Mouse (Mus musculus) lung, adult 2 months (tissue): Measurements from ENCODE around the gene Sdk1. TPM values are rescaled to one million over a fixed set of nuclear protein-coding genes. Genes with fewer than 3 reads are reported as not detected.

Source experiments
- DNase-seq: peaks from one replicate; pipeline ENCODE4 v3.0.0; 2022
- H3K4me1 ChIP-seq: fragments of 200-500 bp; 2 replicates; pipeline ENCODE4 v1.6.1; 2011; ENCODE audit warnings: low read length; ENCODE audit not compliant: control insufficient read depth, insufficient read depth
- H3K4me3 ChIP-seq: fragments of 200-500 bp; replicated peaks from 2 replicates; pipeline ENCODE3; 2011; ENCODE audit warnings: low read depth, mild to moderate bottlenecking, control low read depth, low read length; ENCODE audit errors: extremely low read depth
- CTCF ChIP-seq: fragments of 200-500 bp; IDR thresholded peaks from 2 replicates; pipeline ENCODE4 v1.5.1; 2011; ENCODE audit warnings: mild to moderate bottlenecking, low read length, control low read depth; ENCODE audit not compliant: insufficient read depth
- POLR2A ChIP-seq: fragments of 200-500 bp; IDR thresholded peaks from 2 replicates; pipeline ENCODE4 v1.6.1; 2011; ENCODE audit warnings: low read depth, mild to moderate bottlenecking, control low read depth, low read length, borderline replicate concordance; ENCODE audit errors: extremely low read depth
- WGBS: fragments of 180-500 bp; shearing (Covaris S2); methylation state at CpG from one replicate; pipeline ENCODE4 v1.1.7; 2018; 5-methylcytosine and 5-hydroxymethylcytosine counted together
- polyA plus RNA-seq: library from polyadenylated mRNA; depleted of rRNA; stranded (reverse); fragments of >200 nt; gene quantifications from 2 replicates; pipeline ENCODE4 v1.2.3, GENCODE M21; 2012

Sdk1 gene
- polyA plus RNA-seq, 1 experiment, result 1.8 TPM

- DNase-seq, result no peak
- 69% methylated on average over 12 of the region's 12 CpGs for WGBS
- Histone ChIP-seq H3K4me3 (no peak overlapping the region), H3K4me1 (no peaks in the 10 kb centered on the region)
- TF ChIP-seq POLR2A, result no peak
- TF ChIP-seq CTCF, result no peak
Observed at GRCm38 (mm10) chr5:141694901-141695300, 453.6 kb downstream of the Sdk1 start.

GRCm38 (mm10) chr5:141698406-141698805, 457.1 kb downstream of the Sdk1 start:
- TF ChIP-seq CTCF, result no peak
- TF ChIP-seq POLR2A, result no peak
- no peak for DNase-seq
- Histone ChIP-seq H3K4me1 (no peaks in the 10 kb centered on the region), H3K4me3 (no peak overlapping the region)
- WGBS, result 45% methylated on average over 3 of the region's 3 CpGs

- TF ChIP-seq POLR2A, result no peak
- no peak for TF ChIP-seq CTCF
- WGBS, result 83% methylated on average over 3 of the region's 3 CpGs
Observed at GRCm38 (mm10) chr5:141720751-141721150, 479.5 kb downstream of the Sdk1 start.

GRCm38 (mm10) chr5:141727968-141728367, 486.7 kb downstream of the Sdk1 start:
- no peak for DNase-seq
- Histone ChIP-seq H3K4me1 (no peaks in the 10 kb centered on the region), H3K4me3 (no peak overlapping the region)
- TF ChIP-seq POLR2A (no peak), CTCF (no peak)
- WGBS, result 60% methylated on average over 2 of the region's 2 CpGs

More at GRCm38 (mm10) chr5:141720751-141721150, 479.5 kb downstream of the Sdk1 start:
- DNase-seq, result no peak
- Histone ChIP-seq H3K4me1 (no peaks in the 10 kb centered on the region), H3K4me3 (no peak overlapping the region)

- 57% methylated on average over 4 of the region's 4 CpGs for WGBS
- no peak overlapping the region for H3K4me3 ChIP-seq
Observed at GRCm38 (mm10) chr5:141730006-141730405, 488.7 kb downstream of the Sdk1 start.

GRCm38 (mm10) chr5:141738725-141739124, 497.4 kb downstream of the Sdk1 start:
- TF ChIP-seq CTCF, result 0 out of 2 replicates have a peak, but pooled peaks have one; percentile 1
- TF ChIP-seq POLR2A, result no peak
- H3K4me3 ChIP-seq, result no peak overlapping the region
- WGBS, result 65% methylated on average over 5 of the region's 5 CpGs
- no peaks in the 10 kb centered on the region for H3K4me1 ChIP-seq
- no peak for DNase-seq

More at GRCm38 (mm10) chr5:141730006-141730405, 488.7 kb downstream of the Sdk1 start:
- no peak for DNase-seq
- TF ChIP-seq POLR2A, result no peak
- no peak for TF ChIP-seq CTCF
- H3K4me1 ChIP-seq, result no peaks in the 10 kb centered on the region

GRCm38 (mm10) chr5:141748793-141749192, 507.5 kb downstream of the Sdk1 start:
- no peak for DNase-seq
- 91% methylated on average over 4 of the region's 4 CpGs for WGBS
- no peak overlapping the region for H3K4me3 ChIP-seq
- TF ChIP-seq CTCF (no peak), POLR2A (no peak)
- H3K4me1 ChIP-seq, result no peaks in the 10 kb centered on the region

- H3K4me3 ChIP-seq, result no peak overlapping the region
- 33% methylated on average over 7 of the region's 7 CpGs for WGBS
- no peak for DNase-seq
- no peak for TF ChIP-seq CTCF
- no peak for TF ChIP-seq POLR2A
- H3K4me1 ChIP-seq, result no peaks in the 10 kb centered on the region
Observed at GRCm38 (mm10) chr5:141754278-141754677, 513.0 kb downstream of the Sdk1 start.

- DNase-seq, result no peak
- TF ChIP-seq POLR2A (no peak), CTCF (no peak)
- WGBS, result 22% methylated on average over 8 of the region's 8 CpGs
- H3K4me1 ChIP-seq, result no peaks in the 10 kb centered on the region
- H3K4me3 ChIP-seq, result no peak overlapping the region
Observed at GRCm38 (mm10) chr5:141758885-141759284, 517.6 kb downstream of the Sdk1 start.

- 89% methylated on average over 6 of the region's 6 CpGs for WGBS
- Histone ChIP-seq H3K4me3 (no peak overlapping the region), H3K4me1 (no peaks in the 10 kb centered on the region)
- DNase-seq, result no peak
- TF ChIP-seq CTCF (no peak), POLR2A (no peak)
Observed at GRCm38 (mm10) chr5:141764111-141764510, 522.8 kb downstream of the Sdk1 start.
